Mouse (Mus musculus): ENCODE results near the gene Atp5k.

DNA sequence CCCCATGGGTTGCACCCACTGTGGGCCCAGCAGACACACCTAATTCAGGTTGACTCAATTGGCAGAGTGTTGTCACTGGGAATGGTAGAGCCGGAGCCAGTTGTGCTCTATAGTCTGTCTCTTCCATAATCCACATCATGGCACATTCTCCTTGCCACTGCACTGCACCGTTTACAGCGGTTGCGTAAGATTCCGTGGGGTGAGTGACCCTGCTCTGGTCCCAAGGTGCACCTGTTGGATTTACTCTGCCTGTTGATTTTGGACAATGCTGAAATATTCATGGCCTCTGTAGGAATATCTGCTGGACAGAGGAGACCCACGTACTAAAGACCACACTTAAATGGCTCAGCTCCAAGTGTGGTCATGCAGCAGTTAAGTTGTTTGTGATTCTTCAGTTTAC lies 48.8 kb upstream of the Atp5k start:
- no peak for TF ChIP-seq RCOR1 (conservative IDR thresholded peaks at IDR 0.05; ENCODE audit: low read depth, low read length)
- no peak for TF ChIP-seq ZC3H11A (IDR thresholded peaks at IDR 0.05; ENCODE audit: low read depth, low read length)
- no peak for TF ChIP-seq JUND (conservative IDR thresholded peaks at IDR 0.05; ENCODE audit: low read depth, low read length)
- TF ChIP-seq CTCF (conservative IDR thresholded peaks at IDR 0.05 in 1 of 2, IDR thresholded peaks at IDR 0.05 in 1 of 2; ENCODE audit: low read depth in 2 of 2, low read length in 2 of 2), result no peak
- TF ChIP-seq POLR2AphosphoS2 (IDR thresholded peaks at IDR 0.05; ENCODE audit: low read depth, low read length), result no peak
- no peak for TF ChIP-seq MAX (IDR thresholded peaks at IDR 0.05; ENCODE audit: low read length)
- TF ChIP-seq E2F4 (IDR thresholded peaks at IDR 0.05; ENCODE audit: insufficient replicate concordance, low read depth, low read length), result no peak
- no peak for TF ChIP-seq MAZ (IDR thresholded peaks at IDR 0.05; ENCODE audit: low read depth, low read length)
- no peak for TF ChIP-seq UBTF (IDR thresholded peaks at IDR 0.05; ENCODE audit: low read depth, low read length)
- TF ChIP-seq POLR2A (IDR thresholded peaks at IDR 0.05; ENCODE audit: low read depth, low read length), result no peak
- TF ChIP-seq EP300 (IDR thresholded peaks at IDR 0.05; ENCODE audit: low read length), result no peak

Measured in CH12.LX (cell line).